Mouse (Mus musculus) midbrain, embryonic 16.5 days (tissue): ENCODE measurements around the gene Mmrn2. TPM values are rescaled to one million over a fixed set of nuclear protein-coding genes. Genes with fewer than 3 reads are reported as not detected.

Source experiments
- ATAC-seq: fragments of 200-750 bp; cut with Nextera tagmentation; 2 replicates; pipeline ENCODE4 v1.8.0; 2017; ENCODE audit warnings: moderate TSS enrichment
- H3K27ac ChIP-seq: fragments of 300-500 bp; sonication (generic); 2 replicates; pipeline ENCODE4 v1.5.1; 2014; ENCODE audit warnings: mild to moderate bottlenecking, low read length, mixed read lengths
- H3K27me3 ChIP-seq: fragments of 300-500 bp; sonication (generic); 2 replicates; pipeline ENCODE4 v1.6.1; 2014; ENCODE audit warnings: low read depth, low read length, mixed read lengths; ENCODE audit not compliant: control insufficient read depth, insufficient read depth
- H3K36me3 ChIP-seq: fragments of 300-500 bp; sonication (generic); 2 replicates; pipeline ENCODE4 v1.6.1; 2014; ENCODE audit warnings: mild to moderate bottlenecking, low read length, moderate library complexity, mixed read lengths; ENCODE audit not compliant: control insufficient read depth, insufficient read depth
- H3K4me1 ChIP-seq: fragments of 300-500 bp; sonication (generic); 2 replicates; pipeline ENCODE4 v1.6.1; 2014; ENCODE audit warnings: mild to moderate bottlenecking, low read length, mixed read lengths; ENCODE audit not compliant: control insufficient read depth, insufficient read depth
- H3K4me2 ChIP-seq: fragments of 300-500 bp; sonication (generic); 2 replicates; pipeline ENCODE4 v1.6.1; 2014; ENCODE audit warnings: mild to moderate bottlenecking, low read length, mixed read lengths
- H3K4me3 ChIP-seq: fragments of 300-500 bp; sonication (generic); 2 replicates; pipeline ENCODE4 v1.5.1; 2014; ENCODE audit warnings: low read depth, mild to moderate bottlenecking, low read length, moderate library complexity, mixed read lengths
- H3K9ac ChIP-seq: fragments of 300-500 bp; sonication (generic); 2 replicates; pipeline ENCODE4 v1.6.1; 2014; ENCODE audit warnings: low read depth, low read length, mixed read lengths
- H3K9me3 ChIP-seq: fragments of 300-500 bp; sonication (generic); replicated peaks from 2 replicates; pipeline ENCODE4 v1.6.1; 2014; ENCODE audit warnings: mild to moderate bottlenecking, low read length, mixed read lengths; ENCODE audit not compliant: control insufficient read depth, poor library complexity, severe bottlenecking
- WGBS: fragments of 180-500 bp; shearing (Covaris S2); extraction: QIAGEN DNeasy Blood & Tissue Kit; methylation state at CpG from one replicate; pipeline ENCODE4 v1.1.7; 2014; 5-methylcytosine and 5-hydroxymethylcytosine counted together
- polyA plus RNA-seq: library from polyadenylated mRNA; unstranded; fragments of >200 nt; fragmentation: Nextera tagmentation; extraction: Ambion mirVana; gene quantifications from 2 replicates; pipeline ENCODE4 v1.2.1, GENCODE M21; 2015

The Mmrn2 gene
- polyA plus RNA-seq, 1 experiment from 2014 or later: 3.6 TPM

DNA sequence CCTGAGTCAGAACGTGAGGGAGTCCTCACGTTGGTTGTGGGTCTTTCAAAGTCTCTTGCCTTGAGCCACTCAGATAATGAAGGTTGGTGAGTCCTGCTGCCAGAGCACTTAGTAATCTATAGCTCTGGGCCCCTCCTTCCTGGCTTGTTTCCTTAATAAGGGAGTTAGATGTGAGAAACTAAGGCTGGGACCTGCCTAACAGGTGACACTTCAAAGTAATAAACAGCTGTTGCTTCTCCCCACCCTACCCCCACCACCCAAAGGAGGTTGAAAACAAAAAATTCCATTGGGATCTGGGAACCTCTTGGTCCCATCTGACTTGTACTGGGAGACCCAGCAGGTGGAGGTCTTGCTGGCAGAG is 10.1 kb upstream of the Mmrn2 start:
- H3K27ac ChIP-seq: no peak overlapping the region
- no peak overlapping the region for H3K4me3 ChIP-seq
- WGBS: 90% methylated on average over 2 of the region's 2 CpGs
- H3K4me1 ChIP-seq: peaks cover 11% of the 10 kb centered on the region; the same call in 1 of the 2 replicates
- no peak for ATAC-seq
- H3K36me3 ChIP-seq: no peaks in the 10 kb centered on the region
- no peak overlapping the region for H3K4me2 ChIP-seq
- no peaks in the 10 kb centered on the region for H3K27me3 ChIP-seq
- no peak overlapping the region for H3K9ac ChIP-seq
- no peaks in the 10 kb centered on the region for H3K9me3 ChIP-seq

DNA sequence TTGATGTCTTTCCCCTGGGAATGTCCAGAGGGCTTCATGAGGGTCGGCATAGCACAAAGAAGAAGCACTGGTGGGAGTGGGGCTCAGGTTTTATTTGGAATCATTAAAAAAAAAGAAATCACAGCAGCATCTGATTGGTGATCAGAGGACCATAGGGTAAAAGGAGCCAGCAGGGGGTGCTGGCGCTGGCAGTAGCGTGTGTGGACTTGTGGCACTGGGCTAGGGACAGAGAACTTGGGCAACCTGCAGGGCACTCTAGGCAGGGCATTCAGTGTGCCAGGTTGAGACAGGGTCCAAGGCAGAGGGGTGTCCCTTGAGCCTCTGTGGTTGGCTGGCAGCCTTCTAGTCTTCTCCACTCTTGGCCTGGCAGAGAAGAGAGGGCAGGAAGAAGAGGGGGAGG is 5.1 kb upstream of the Mmrn2 start:
- WGBS: 73% methylated on average over 3 of the region's 3 CpGs
- H3K27me3 ChIP-seq: no peaks in the 10 kb centered on the region
- no peaks in the 10 kb centered on the region for H3K36me3 ChIP-seq
- no peak overlapping the region for H3K4me3 ChIP-seq
- no peak overlapping the region for H3K27ac ChIP-seq
- H3K9ac ChIP-seq: no peak overlapping the region
- no peaks in the 10 kb centered on the region for H3K9me3 ChIP-seq
- no peak for ATAC-seq
- H3K4me1 ChIP-seq: no peaks in the 10 kb centered on the region; the same call in 1 of the 2 replicates
- H3K4me2 ChIP-seq: no peak overlapping the region

DNA sequence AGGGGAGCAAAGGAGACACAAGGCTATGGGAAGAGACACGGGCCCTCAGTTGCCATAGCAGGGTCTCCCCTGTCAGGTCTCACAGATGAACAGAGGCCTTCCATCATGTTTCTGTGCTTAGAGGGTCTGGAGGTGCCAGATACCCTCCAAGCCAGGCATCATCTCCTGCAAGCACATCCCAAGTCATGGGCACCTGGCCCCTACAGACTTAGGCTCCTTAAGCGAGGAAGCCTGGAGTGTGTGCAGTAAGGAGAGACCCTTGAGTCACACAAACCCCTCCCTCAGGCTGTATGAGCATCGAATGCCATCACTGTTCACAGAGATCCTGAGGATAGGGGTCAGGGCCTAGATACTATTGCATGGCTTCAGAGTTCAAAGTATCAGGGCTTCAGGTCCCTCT is 4.3 kb upstream of the Mmrn2 start:
- WGBS: 92% methylated on average over 3 of the region's 3 CpGs

DNA sequence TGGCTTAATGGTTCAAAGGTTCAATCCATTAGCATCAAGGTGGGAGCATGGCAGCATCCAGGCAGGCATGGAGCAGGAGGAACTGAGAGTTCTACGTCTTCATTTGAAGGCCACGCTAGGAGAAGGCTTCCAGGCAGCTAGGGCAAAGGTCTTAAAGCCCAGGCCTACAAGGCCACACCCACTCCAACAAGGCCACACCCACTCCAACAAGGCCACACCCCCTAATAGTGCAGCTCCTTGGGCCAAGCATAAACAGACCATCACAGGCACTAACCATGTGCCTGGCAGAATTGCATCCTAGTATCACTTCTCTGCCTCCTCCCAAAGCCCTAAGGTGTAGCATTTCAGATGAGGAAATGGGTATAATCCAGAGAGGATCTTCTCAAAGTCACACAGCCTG is 3.5 kb upstream of the Mmrn2 start:
- H3K27ac ChIP-seq: no peak overlapping the region
- no peaks in the 10 kb centered on the region; the same call in 1 of the 2 replicates for H3K4me1 ChIP-seq
- H3K9me3 ChIP-seq: no peaks in the 10 kb centered on the region
- no peak overlapping the region for H3K4me2 ChIP-seq
- H3K27me3 ChIP-seq: no peaks in the 10 kb centered on the region
- H3K36me3 ChIP-seq: no peaks in the 10 kb centered on the region
- ATAC-seq: no peak
- H3K4me3 ChIP-seq: no peak overlapping the region
- no peak overlapping the region for H3K9ac ChIP-seq
- WGBS: 74% methylated on average over 2 of the region's 2 CpGs

More for the DNA sequence above, 4.3 kb upstream of the Mmrn2 start:
- Histone ChIP-seq H3K9ac (no peak overlapping the region), H3K4me1 (no peaks in the 10 kb centered on the region; the same call in 1 of the 2 replicates), H3K36me3 (no peaks in the 10 kb centered on the region), H3K4me3 (no peak overlapping the region), H3K4me2 (no peak overlapping the region), H3K27ac (no peak overlapping the region), H3K9me3 (no peaks in the 10 kb centered on the region), H3K27me3 (no peaks in the 10 kb centered on the region)
- no peak for ATAC-seq

DNA sequence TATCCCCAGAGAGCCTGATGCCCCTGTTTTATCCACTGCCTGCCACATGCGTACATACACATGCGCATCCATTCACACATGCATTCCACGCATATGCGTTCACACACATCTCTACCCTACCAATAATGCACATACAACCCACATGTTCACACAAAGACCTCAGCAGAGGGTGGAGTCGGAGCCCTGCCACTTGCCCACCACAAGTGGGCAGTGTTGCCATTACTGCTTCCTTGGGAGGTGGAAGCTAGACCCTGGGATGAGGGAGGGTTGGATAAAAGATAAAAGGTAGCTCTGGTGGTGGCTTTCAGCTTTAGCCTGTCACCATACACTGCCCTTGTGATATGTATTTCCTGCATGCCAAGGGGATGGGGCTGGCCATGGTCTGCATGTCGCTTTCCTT is 2.6 kb upstream of the Mmrn2 start:
- Histone ChIP-seq H3K36me3 (no peaks in the 10 kb centered on the region), H3K27me3 (no peaks in the 10 kb centered on the region), H3K4me2 (no peak overlapping the region), H3K27ac (no peak overlapping the region), H3K4me1 (no peaks in the 10 kb centered on the region; the same call in 1 of the 2 replicates), H3K4me3 (no peak overlapping the region), H3K9me3 (no peaks in the 10 kb centered on the region), H3K9ac (no peak overlapping the region)
- ATAC-seq: no peak
- WGBS: 83% methylated on average over 6 of the region's 6 CpGs

DNA sequence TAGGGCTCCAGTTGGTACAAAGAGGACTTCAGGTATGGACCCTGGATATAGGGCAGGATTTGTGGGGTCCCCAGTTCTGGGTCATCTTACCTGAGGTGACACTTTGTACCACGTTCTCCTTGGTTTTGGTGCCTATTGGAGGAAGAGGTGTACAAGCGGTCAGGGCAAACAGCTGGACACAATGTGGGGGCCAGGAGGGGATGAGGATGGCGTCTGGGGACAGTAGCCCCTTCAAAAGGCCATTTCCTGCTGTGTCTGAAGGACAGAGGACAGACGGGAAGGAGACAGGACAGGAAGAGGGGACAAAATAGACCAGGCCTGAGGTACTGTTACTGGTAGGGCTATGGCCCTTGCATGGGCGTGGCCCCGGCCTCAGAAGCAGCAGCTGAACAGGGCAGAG is 1.7 kb upstream of the Mmrn2 start:
- no peak overlapping the region for H3K9ac ChIP-seq
- H3K9me3 ChIP-seq: no peaks in the 10 kb centered on the region
- no peak overlapping the region for H3K4me3 ChIP-seq
- H3K36me3 ChIP-seq: no peaks in the 10 kb centered on the region
- 81% methylated on average over 6 of the region's 6 CpGs for WGBS
- H3K27me3 ChIP-seq: no peaks in the 10 kb centered on the region
- H3K4me2 ChIP-seq: no peak overlapping the region
- peaks cover 4% of the 10 kb centered on the region; the same call in 1 of the 2 replicates for H3K4me1 ChIP-seq
- ATAC-seq: no peak
- H3K27ac ChIP-seq: no peak overlapping the region

- Histone ChIP-seq H3K27ac (no peak within 1 kb of the TSS), H3K27me3 (no peaks in the 10 kb centered on the region), H3K9ac (no peak within 1 kb of the TSS), H3K4me1 (peaks cover 7% of the 10 kb centered on the region; the same call in 1 of the 2 replicates), H3K4me3 (no peak within 1 kb of the TSS), H3K4me2 (no peak within 1 kb of the TSS), H3K36me3 (no peaks in the 10 kb centered on the region), H3K9me3 (no peaks in the 10 kb centered on the region)
- WGBS: 55% methylated on average over 10 of the region's 10 CpGs
- no peak for ATAC-seq
These were observed 688 bp upstream of the Mmrn2 start, which contains the start of gene Sncg for GRCm38 (mm10) chr14:34374577-34374976. Gene Sncg (minus strand): TSS chr14:34374789.

- ATAC-seq: no peak
- Histone ChIP-seq H3K27me3 (no peaks in the 10 kb centered on the region), H3K9me3 (no peaks in the 10 kb centered on the region), H3K9ac (no peak overlapping the region), H3K36me3 (no peaks in the 10 kb centered on the region), H3K4me1 (peaks cover 7% of the 10 kb centered on the region; the same call in 1 of the 2 replicates), H3K4me3 (no peak overlapping the region), H3K4me2 (no peak overlapping the region), H3K27ac (no peak overlapping the region)
- WGBS: 88% methylated on average over 5 of the region's 5 CpGs
These were observed 676 bp downstream of the Mmrn2 start for GRCm38 (mm10) chr14:34375941-34376340.

GRCm38 (mm10) chr14:34377121-34377520 is 1.9 kb downstream of the Mmrn2 start:
- ATAC-seq: no peak
- Histone ChIP-seq H3K9ac (no peak overlapping the region), H3K4me3 (no peak overlapping the region), H3K4me1 (peaks cover 7% of the 10 kb centered on the region; the same call in 1 of the 2 replicates), H3K27me3 (no peaks in the 10 kb centered on the region), H3K4me2 (no peak overlapping the region), H3K27ac (no peak overlapping the region), H3K9me3 (no peaks in the 10 kb centered on the region), H3K36me3 (no peaks in the 10 kb centered on the region)
- whole genome bisulfite sequencing: 84% methylated on average over 4 of the region's 4 CpGs
